Mouse (Mus musculus) cerebellum, postnatal 36 days (tissue): ENCODE data around the gene Cald1.

Source experiments
- DNase-seq, 2 experiments: peaks; one replicate each; pipeline ENCODE4 v3.0.0; 2021 to 2022; ENCODE audit warnings: mixed read lengths in 2 of 2

Cald1 gene

DNA sequence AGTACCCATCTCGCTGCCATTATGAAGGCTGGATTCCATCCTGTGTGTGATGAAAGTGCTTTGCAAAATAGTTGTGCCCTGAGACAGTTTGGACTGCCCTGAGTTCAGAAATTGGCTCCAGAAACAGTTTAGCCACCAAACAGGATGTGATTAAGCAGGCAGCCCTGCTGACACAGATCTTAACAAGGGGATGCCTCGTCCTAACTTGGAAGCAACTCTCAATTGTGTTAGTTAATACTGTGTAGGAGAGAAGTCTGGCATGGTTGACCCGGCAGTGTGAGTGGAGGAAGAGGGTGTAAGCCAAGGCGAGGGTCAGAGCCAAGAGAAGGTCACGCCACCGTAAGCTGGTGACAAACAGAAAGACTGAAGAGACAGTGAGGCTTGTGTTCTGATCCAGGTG lies 123.4 kb downstream of the Cald1 start:
- no peak for DNase-seq

DNA sequence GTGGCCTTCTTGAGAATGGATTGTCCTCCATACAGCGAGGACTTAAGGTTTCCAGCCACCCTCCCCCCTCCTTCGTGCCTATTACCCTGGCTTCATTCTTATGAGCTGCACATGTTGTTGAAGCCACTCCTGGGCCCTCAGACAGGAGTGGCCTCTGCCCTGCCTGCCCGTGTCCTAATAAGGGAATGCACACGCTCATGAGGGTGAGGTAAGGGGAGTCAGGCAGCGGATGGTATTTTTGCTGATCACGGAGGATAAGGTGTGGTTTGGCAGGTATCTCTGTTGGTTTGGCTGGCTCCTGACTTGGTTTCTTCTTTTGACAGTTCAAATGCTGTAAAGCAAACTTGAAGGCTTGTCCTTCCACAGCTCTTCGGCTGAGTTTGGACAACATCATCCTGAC lies 124.4 kb downstream of the Cald1 start:
- no peak for DNase-seq

DNA sequence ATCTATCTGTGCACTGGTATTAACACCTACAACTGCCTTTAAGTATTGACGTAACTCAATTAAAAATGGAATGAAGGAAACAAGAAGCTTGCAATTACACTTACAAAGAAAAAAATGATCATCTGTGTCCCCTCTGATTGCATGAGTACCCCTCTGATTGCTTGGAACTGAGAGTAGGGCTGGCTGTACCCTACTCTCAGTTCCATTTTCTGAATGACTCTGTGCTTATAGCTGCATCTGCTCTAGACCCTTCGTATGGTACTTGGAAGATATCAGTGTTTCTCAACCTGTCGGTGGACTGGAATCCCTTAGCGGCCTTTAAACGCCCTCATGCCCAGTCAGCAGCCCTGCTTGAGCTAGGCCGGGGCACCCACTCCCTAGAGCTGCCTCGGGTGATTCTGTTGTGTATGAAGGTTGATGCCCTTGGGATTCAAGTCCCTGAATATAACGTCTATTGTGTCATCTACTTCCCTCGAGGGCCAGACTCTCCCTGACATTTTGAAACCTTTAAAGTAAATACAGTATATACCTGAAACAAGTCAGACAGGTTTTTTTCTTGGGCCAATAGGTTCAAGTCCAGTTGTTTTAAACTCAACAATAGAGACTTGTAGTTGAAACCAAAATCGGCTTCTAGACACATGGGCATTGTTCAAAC lies 125.1 kb downstream of the Cald1 start:
- DNase-seq, result no peak

DNA sequence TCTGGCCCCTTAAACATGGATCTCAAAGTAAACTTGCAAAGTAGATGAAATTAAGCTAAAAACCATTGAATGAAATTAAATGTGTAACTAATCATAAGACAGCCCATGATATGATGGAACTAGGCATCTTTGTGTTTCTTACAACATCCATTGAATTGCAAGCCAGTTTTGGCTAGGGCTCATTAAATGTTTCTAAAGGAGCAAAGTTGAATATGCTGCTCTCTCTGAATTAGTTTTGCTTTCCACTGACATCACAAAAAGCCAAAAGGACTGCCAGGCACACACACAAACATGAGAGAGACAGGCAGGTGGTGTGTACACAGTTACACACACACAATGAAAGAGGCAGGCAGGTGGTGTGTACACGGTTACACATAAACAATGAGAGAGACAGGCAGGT lies 127.4 kb downstream of the Cald1 start:
- DNase-seq, result no peak

DNA sequence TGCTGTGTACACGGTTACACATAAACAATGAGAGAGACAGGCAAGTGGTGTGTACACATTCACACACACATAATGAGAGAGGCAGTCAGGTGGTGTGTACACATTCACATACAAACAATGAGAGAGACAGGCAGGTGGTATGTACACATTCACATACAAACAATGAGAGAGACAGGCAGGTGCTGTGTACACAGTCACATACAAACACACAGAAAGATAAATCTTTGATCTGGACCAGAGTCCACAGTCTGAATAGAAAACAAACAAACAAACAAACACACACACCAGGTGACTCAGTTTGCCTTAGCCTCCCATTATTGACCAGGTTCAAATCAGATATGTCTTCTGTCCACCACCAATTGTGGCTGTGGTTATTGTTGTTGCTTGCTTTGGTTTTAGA lies 127.8 kb downstream of the Cald1 start:
- DNase-seq, result no peak

DNA sequence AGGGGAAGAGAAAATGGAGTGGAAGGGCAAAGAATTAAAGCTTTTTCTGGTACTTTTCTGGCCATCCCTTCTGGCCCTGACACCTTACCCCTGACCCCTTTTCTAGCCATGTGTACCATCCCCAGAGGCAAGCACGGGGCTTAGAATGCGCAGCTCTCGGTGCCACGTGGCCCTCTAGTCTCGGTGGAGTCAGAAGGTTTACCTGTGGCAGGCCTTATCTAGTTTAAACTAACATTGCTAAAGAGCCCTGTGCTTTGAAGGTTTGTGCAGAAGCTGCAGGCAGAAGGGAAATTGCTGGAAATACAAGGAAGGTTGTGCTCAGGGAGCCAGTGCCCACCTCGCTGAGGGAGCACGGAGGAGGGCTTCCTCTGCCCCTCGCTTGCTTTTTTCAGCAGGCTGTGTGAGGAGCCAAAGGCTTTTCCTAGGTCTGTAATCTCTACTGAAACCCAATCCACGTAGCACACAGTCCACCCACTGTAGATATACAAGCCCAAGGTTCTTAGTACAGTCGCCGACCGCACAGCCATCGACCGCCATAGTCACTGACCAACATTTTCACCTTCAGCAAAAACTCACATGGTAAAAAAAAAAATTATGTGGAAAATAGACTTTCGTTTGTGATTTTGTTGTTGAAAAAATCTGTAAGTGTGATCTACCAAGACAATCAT lies 129.2 kb downstream of the Cald1 start:
- no peak for DNase-seq

DNA sequence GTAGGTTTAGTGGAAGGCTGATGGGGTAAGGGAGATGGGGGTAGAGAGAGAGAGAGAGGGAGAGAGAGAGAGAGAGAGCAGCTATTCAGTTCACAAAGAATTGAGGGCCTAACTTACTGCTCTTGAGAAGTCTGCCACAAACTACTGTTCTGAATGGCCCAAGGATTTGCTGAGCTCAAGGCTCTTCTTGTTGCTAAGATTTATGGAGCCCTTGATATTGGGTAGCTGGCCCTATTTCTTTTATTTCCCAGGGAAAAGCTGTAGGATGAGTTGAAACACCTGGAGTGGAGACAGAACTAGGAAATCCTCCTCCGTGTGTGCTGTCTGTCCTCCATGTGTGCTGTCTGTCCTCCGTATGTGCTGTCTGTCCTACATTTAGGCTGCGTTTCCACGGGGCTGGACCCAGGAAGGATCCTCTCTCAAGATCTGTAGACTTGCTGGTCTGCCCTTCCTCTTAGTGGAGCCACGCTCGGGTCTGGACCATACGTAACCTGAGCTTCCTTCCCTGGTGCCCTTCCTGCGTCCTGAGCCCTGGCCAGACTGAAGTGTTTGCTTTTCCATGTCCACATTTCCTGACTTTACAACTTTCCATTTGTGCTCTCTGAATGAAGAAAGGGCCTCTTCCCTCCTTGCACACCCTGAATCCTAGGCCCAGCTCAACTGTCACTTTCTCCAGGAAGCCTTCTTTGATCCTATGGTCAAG lies 131.3 kb downstream of the Cald1 start:
- DNase-seq, result no peak

DNA sequence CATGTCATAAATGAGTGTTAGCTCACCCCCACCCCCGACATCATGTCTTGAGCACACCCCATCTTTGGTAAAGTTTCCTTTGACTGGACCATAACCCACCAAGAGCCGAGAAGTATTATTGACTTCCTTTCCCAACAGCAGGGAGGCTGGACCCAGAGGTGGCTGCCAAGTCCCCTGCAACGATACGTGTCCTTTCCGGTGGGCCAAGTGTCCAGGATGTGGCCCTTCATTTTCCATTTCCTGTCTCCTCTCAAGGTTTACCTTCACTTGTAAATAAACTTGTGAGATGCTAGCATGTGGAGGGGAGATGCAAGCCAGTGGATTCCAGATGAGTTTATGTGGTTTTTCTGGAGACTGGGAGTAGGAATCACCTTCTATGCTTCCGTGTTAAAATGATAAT lies 132.7 kb downstream of the Cald1 start:
- no peak for DNase-seq

DNA sequence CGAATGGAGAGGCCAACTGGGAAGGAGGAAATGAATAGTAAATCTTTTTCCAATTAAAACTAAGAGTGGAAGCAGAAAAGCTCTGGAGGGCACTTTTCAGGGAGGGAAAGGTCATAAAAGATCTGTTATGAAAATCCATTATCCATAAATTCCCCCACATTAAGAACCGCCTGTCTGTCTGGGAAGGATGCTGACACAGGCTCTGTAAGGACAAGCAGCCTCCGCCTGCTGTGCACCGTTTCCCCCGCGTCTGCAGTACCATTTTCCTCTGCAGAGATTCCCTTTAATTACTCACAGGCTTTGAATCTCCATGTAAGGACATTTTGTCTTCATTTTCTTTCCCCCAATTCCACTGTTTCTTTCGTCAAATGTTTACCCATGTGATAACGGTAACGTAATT lies 133.2 kb downstream of the Cald1 start:
- DNase-seq, result no peak

DNA sequence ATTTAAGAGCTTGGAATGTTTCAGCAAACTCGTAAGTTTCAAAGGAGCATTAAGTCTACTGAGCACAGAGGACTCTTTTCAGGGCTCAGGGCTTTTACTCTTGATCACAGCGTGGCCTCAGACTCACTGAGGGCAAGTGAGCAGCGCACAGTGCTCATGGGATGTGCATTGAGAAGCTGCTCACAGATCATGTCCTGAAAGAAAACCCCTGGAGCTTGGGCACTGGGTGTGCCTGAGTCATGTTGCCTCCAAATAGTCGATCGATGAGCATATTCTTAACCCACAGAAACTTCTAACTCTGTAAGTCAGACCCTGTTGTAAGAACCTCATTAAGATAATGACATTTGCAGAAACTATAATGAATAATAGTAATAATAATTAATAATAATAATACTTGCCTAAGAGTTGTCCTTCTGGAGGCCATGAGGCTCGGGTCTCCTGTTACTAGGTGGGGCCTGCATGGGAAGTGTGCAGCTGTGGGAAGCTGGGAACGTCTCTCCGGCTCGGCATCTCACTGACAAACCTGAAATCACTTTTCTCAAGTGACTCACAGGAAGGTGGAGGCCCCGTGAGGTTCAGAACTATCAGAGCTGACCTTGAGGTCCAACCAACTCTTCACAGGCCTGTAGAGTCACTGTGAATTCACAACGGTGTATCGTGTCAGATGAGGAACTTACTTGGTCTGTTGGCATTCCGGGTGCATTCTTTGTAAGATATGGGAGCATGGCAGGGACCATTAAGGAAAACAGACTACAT lies 136.8 kb downstream of the Cald1 start:
- DNase-seq, result no peak

DNA sequence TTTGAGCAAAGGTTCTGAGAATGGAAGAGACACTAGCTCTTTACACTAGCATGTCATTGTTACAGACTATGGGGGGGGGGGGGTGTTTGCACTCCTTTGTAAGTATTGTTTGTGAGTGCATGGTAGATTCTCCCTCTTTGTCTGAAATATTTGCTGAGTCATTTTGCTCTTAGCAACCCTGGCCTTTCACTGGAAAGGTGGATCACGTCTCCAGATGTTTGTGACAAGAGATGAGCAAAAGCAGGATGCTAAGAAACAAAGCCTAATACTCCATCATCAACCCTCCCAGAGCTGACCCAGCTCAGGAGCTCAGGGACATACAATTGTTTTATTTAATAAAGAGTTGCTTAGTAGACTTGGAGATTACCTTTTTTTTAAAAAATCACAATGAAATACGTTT lies 138.6 kb downstream of the Cald1 start:
- DNase-seq, result no peak

DNA sequence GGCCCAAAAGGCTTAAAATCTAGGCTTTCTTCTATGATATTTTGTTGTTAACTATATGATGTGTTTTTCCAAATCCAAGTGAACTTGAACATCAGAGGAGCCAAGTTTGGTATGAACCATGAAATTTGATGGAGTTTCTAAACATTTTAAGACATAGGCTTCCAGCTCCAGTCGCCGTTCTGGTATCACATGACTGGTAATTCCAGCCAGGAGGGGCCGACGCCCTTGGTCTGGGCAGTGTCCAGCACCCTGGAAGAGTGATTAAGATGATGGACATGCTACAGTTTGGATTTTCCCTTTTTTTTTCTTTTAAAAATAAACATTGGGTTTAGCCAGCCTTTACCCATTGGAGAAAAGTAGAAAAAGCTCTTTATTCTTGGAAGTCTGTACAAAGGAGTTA lies 145.6 kb downstream of the Cald1 start:
- no peak for DNase-seq

DNA sequence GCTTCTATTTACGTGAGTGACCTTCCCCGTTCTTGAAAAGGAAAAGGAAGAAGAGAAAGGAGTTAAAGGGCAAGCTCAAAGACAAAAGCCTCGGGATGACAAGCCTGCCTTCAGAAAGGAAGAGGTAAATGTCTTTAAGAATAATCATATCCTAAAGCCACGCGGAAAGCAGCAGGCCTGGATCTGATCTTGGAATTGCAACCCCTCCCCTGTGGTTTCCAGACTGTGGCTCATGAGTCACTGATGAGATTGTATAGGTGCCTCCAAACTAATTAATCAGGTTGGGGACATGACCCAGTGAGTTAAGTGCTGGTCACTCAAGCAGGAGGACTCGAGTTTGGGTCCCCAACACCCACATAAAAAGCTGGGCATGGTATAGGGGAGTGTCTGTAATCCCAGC lies 149.5 kb downstream of the Cald1 start:
- no peak for DNase-seq

DNA sequence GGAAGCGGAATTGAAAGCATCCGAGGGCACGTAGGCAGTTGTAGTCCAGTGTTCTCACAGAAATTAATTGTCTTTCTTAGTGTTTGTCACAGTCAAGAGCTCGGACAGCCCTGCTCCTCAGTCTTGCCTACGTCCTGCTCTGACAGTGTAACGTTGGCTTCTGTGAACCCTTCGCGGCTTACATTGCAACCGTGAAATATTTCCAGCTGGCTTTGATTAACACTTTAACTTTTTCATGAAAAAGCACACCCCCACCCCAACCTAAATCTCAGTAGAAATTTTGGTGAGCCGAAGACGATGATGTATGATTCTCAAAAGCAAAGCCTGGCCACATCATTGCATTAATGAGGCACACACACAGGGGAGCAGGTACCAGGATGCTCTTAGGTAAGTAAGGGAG lies 150.3 kb downstream of the Cald1 start:
- no peak for DNase-seq

DNA sequence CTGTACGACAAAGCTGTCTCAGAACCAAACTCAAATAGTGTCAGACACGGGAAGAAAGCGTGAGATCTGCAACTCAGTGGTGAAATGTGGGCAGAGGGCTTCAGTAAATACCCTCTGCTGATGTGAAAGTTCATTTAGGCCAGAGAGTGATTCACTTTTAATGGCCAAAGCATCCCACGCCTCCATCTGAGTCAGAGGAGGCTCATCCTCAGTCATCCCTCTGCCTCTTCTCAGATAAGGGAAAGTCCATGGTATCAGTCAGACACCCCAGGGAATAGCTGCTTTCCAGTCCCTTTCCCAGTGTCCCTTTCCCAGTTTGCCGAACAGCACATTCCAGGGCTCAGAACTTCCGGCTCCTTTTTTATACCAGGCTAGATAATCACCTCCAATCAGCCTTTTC lies 151.2 kb downstream of the Cald1 start:
- no peak for DNase-seq

DNA sequence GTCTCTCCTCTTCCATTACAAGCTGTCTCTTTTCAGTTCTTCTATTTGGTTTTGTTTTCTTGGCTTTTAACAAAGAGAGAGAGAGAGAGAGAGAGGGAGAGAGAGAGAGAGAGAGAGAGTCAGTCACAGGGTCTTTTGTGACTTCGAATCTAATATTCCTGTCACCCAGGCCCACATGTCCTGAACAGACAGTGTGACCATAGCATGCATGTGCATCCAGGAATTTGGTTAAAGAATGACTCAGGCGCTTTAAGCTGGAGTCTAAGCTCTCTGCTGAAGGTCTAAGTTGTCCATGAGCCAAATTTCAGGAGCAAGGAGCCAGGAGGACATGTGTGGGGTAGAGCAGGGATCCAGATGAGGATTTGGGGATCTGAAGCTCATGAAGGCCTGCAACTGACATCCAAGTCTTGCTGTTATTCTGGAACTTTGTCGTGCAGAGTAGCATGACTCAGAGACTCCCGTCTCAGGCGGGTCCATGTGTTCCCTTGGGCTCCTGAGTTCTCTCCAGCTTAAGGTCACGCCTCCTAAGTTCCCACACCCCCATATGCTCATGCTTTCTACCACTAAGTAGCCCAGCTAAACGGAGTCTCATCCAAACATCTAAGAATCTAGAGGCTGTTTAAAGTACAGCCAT lies 152.3 kb downstream of the Cald1 start:
- DNase-seq, result no peak

DNA sequence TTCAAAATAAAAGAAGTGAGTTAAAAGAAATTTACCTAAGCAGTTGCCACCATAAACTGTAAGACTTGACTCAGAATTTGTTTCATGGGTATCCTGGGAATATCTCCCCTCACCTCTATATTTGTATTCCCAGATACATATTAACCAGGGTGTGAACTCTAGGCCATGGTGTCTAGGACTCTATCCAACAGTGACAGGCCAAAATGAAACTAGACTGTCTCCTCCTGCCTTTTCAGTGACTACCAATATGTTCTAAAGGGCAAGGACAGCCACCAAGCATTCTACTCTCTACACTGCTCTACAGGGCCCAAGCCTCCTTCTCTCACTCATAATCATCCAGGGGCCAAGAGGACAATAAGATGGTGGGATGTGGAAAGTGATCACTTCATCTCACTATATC lies 153.3 kb downstream of the Cald1 start:
- DNase-seq, result no peak

DNA sequence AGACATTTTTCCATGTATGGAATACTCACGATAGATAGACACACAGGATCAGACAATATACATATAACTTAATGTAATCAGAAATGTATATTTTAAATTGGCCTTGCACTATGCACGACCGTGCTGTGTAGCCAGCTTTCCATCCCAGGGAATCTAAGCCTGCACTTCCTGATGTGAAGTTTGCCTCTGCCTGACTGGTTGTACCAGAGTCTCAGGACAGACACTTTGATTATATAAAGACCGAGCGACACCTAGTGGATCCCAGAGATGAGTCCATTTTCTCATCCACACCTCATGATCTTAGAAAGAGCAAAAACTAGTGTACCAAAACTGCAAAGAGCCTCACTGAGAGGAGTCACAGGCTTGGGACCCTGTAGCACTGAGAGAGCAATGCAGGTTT lies 156.1 kb downstream of the Cald1 start:
- DNase-seq, result peak; percentile 23 to 53

DNA sequence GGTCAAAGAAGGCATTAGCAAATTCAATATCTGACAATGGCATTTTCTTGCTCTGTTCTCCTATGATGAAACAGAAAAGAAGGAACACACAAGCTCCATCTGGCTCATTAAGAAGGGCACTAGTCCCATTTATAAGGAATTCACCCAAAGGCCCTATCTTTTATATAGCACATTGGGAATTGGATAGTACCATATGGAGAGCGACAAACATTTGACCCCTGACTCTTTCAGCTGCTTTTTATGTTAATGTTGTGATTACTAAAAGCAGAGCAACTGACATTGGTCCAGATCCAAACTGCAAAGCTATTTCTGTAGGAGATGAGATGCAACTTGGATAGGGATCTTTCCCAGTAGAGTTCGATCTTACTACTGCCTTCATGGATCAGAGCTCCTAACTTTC lies 160.0 kb downstream of the Cald1 start:
- no peak for DNase-seq

DNA sequence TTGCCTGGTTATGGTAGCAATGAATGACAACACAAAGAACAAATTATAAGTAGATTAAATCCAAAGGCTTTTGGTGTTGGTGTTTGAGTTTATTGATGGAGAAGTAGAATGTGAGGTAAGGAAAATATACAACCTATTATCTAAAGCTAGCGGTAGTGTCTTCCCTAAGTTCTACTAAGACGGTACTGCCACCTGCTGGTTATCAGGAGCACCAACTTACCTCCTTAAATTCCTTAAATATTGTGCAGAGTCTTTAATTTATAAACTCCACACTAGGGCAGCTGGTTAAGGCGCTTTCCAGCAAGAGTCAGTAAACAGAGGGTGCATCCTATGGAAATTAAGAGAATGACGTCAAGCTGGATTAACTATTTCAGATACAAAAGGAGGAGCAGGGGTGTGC lies 161.7 kb downstream of the Cald1 start:
- peak; percentile 32 to 39 for DNase-seq

DNA sequence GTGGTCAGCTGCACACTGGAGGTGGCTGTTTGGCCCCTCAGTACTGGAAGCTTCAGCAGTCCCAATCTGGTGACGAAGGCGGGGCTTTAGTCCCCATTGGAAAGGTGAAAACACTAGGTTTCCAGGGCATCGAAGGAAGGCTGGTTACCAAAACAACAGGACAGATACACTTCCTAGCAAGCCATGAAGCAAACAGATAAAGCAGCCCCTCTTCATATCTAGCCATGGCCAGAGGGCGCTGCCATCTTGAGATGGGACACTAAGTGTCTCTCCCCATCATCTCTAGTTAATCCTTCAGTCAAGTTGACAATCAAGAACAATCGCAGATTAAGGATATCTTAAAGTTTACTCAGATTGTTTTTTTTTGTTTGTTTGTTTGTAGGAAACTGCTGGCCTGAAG lies 167.4 kb downstream of the Cald1 start:
- no peak for DNase-seq

DNA sequence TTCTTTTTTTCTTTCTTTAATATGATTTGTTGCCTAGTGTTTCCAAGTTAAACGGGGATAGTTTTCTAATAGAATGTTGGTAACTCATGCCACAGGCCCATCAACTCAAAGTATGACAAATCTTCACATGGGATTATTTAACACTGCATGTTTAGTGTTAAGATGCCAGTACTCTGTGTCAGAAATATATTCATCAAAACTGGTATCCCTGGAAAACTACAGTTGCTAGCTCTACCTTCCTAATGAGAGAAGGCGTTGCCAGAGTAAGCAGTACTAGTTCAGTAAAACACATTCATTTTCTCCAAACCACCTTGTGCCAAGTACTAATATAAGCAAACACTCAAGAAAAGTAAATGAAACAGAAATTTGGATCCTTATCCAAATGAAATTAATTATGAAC lies 171.7 kb downstream of the Cald1 start:
- DNase-seq, result no peak

DNA sequence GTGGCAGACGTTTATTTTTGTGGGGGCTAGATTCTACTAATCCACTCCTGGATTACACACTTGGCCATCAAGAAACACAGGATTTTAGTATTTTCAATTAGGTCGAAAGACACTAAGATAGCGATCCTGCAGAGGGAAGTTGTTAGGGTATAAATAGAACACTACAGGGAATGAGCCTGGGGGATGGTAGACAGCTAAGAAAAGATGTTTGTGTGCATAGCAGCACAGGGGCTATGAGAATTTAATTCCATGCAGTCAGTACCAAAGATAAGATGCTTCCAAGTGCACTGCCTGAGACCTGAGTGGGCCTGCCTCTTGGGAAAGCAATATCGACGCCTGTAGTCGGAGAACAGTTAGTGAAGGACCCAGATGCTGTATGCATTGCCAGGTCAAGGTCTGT lies 172.2 kb downstream of the Cald1 start:
- DNase-seq, result no peak
